Mouse (Mus musculus): ENCODE results near the gene Ifitm10. TPM values are rescaled to one million over a fixed set of nuclear protein-coding genes. Genes with fewer than 3 reads are reported as not detected.

Ifitm10 gene
- polyA plus RNA-seq, 1 experiment: not detected

- Histone ChIP-seq H3K4me1 (ENCODE audit: control insufficient read depth, insufficient read depth, low read length) (peaks cover 3% of the 10 kb centered on the region; the same call in 1 of the 2 replicates), H3K4me3 (ENCODE audit: control insufficient read depth, low read depth, low read length) (no peak overlapping the region), H3K36me3 (ENCODE audit: control insufficient read depth, insufficient read depth, low read length) (no peaks in the 10 kb centered on the region), H3K27me3 (ENCODE audit: control insufficient read depth, insufficient read depth, low read length) (no peaks in the 10 kb centered on the region), H3K27ac (ENCODE audit: control insufficient read depth, insufficient read depth, low read depth, low read length) (no peak overlapping the region)
- no peak for TF ChIP-seq CTCF (IDR thresholded peaks at IDR 0.05; ENCODE audit: control insufficient read depth, insufficient read depth, insufficient replicate concordance, low read depth, low read length)
- TF ChIP-seq POLR2A (IDR thresholded peaks at IDR 0.05; ENCODE audit: control insufficient read depth, low read depth, low read length): no peak
Measured at GRCm38 (mm10) chr7:142399250-142399649, 25.7 kb upstream of the Ifitm10 start.

DNA sequence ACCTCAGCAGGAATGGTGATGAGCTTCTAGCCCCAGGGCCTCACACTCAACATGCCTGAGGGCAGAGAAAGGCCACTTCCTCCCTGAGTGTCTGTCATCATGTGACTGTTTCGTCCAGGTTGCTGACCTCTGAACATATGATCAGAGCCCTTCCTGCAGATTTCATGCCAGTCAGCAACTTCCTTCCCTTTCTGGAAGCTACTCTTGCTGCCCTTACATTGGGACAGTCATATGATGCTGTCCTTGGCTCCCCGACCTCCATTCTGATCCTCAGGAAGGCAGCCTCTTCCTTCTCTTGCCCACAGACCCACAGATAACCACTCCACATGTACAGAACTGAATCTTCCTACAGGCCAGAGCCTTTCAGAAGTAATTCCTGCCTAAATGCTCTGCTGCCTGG is 24.5 kb upstream of the Ifitm10 start:
- Histone ChIP-seq H3K27me3 (ENCODE audit: control insufficient read depth, insufficient read depth, low read length) (no peaks in the 10 kb centered on the region), H3K27ac (ENCODE audit: control insufficient read depth, insufficient read depth, low read depth, low read length) (no peak overlapping the region), H3K36me3 (ENCODE audit: control insufficient read depth, insufficient read depth, low read length) (no peaks in the 10 kb centered on the region), H3K4me3 (ENCODE audit: control insufficient read depth, low read depth, low read length) (no peak overlapping the region), H3K4me1 (ENCODE audit: control insufficient read depth, insufficient read depth, low read length) (peaks cover 3% of the 10 kb centered on the region; the same call in 1 of the 2 replicates)
- TF ChIP-seq CTCF (IDR thresholded peaks at IDR 0.05; ENCODE audit: control insufficient read depth, insufficient read depth, insufficient replicate concordance, low read depth, low read length) (no peak), POLR2A (IDR thresholded peaks at IDR 0.05; ENCODE audit: control insufficient read depth, low read depth, low read length) (no peak)

DNA sequence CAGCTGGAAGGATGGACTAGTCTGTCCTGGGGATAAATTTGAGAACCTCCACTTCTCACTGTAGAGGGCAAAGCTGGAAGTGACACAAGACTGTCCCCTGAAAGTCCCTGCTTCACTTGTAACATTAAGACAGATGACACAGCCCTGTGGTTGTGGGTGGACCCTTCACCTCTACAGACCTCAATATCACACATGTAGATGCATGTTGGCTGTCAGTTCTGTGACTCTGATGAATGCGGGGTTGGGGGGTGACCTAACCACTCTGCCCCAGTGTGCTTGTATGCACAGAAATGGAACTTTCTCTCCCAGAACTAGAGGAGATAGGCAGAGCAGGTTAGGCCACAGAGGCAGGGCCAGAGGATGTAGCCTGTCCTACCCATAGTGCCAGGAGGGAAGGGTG is 23.1 kb upstream of the Ifitm10 start:
- TF ChIP-seq POLR2A (IDR thresholded peaks at IDR 0.05; ENCODE audit: control insufficient read depth, low read depth, low read length) (no peak), CTCF (IDR thresholded peaks at IDR 0.05; ENCODE audit: control insufficient read depth, insufficient read depth, insufficient replicate concordance, low read depth, low read length) (no peak)
- Histone ChIP-seq H3K27ac (ENCODE audit: control insufficient read depth, insufficient read depth, low read depth, low read length) (no peak overlapping the region; the same call in 1 of the 2 replicates), H3K4me1 (ENCODE audit: control insufficient read depth, insufficient read depth, low read length) (peaks cover 3% of the 10 kb centered on the region; the same call in 1 of the 2 replicates), H3K36me3 (ENCODE audit: control insufficient read depth, insufficient read depth, low read length) (no peaks in the 10 kb centered on the region), H3K27me3 (ENCODE audit: control insufficient read depth, insufficient read depth, low read length) (no peaks in the 10 kb centered on the region), H3K4me3 (ENCODE audit: control insufficient read depth, low read depth, low read length) (no peak overlapping the region)

DNA sequence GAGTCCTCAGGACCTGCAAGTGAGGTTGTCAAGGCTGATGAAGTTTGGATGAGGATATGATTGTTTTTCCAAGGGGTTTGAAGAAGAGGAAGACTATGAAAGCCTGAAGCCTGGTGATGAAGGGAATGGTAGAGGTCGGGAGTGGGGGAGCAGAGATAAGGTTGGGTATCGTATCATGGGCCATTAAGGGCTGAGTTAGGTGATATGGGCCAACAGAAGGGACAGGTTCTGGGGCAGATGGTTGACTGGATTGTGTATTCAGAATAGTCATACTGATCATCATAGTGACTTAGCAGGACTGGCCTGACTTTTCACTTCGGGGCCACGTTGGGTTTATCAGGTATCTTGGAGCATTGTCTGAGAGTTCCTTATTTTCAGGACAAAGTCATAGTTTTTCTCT is 21.9 kb upstream of the Ifitm10 start:
- Histone ChIP-seq H3K4me3 (ENCODE audit: control insufficient read depth, low read depth, low read length) (no peak overlapping the region), H3K27me3 (ENCODE audit: control insufficient read depth, insufficient read depth, low read length) (no peaks in the 10 kb centered on the region), H3K4me1 (ENCODE audit: control insufficient read depth, insufficient read depth, low read length) (0 out of 2 replicates have a peak, but pooled peaks cover 3% of the 10 kb centered on the region), H3K36me3 (ENCODE audit: control insufficient read depth, insufficient read depth, low read length) (no peaks in the 10 kb centered on the region), H3K27ac (ENCODE audit: control insufficient read depth, insufficient read depth, low read depth, low read length) (no peak overlapping the region)
- no peak for TF ChIP-seq POLR2A (IDR thresholded peaks at IDR 0.05; ENCODE audit: control insufficient read depth, low read depth, low read length)

DNA sequence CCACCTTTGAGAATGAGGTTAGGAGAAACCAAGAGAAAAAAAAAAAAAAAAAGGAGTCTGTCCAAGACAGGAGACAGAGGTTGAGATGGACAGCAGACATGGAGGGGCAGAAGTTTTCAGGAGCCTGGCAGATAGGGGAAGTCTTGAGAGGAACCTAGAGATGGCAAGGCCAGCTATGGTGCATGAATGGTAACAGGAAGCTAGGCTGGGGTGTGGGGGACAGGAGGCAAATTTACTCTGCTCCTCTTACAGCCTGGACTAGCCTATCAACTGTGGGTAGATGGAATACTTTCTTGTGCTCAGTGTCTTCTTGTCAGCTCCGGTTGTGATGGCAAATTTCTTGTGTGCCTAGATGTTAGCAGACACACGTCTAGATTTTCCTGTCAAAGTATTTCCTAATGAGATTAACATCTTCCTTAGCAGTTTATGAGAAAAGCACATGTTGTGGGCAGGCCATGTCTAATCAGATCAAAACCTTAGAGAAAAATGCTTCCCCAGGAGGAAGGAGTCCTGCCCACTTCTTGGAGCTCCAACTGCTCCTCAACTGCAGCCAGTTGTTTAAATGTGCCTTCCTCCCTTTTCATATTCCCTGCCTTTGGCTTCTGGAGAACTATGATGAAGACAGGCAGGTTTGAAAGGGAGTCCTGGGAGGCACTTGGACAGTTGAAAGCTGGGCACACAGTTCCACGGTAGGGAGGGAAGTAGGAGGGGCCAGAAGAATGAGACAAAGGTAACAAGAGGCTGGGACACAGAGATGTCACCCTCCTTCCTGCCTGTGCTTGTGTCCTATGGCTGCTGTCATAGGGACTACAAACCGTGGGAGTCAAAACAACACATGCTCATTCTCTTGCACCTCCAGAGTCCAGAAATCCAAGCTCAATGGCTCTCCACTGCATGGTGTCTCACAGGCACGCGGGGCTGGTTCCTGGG is 21.0 kb upstream of the Ifitm10 start:
- H3K27ac ChIP-seq (ENCODE audit: control insufficient read depth, insufficient read depth, low read depth, low read length): no peak overlapping the region
- H3K36me3 ChIP-seq (ENCODE audit: control insufficient read depth, insufficient read depth, low read length): no peaks in the 10 kb centered on the region
- H3K4me3 ChIP-seq (ENCODE audit: control insufficient read depth, low read depth, low read length): no peak overlapping the region
- no peaks in the 10 kb centered on the region for H3K4me1 ChIP-seq (ENCODE audit: control insufficient read depth, insufficient read depth, low read length)
- TF ChIP-seq CTCF (IDR thresholded peaks at IDR 0.05; ENCODE audit: control insufficient read depth, insufficient read depth, insufficient replicate concordance, low read depth, low read length) (no peak), POLR2A (IDR thresholded peaks at IDR 0.05; ENCODE audit: control insufficient read depth, low read depth, low read length) (no peak)
- no peaks in the 10 kb centered on the region for H3K27me3 ChIP-seq (ENCODE audit: control insufficient read depth, insufficient read depth, low read length)

DNA sequence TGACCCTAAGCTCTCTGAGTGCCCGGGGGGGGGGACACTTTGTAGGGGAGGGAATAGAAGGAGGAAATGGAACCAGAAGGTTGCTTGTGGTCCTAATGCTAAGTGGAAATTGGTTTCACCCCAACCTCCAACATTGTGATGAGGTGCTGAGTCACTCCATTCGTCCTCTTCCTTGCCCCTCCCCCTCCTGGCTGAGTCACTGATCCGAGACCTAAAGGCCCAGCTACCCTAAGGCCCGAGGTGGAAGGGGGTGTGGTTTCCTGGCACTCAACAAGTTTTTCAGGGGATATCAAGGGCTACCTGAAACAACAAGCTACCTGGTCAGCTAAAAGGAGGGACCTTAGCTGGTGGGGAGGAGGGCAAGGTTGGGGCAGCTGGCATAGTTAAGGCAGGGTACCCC is 19.6 kb upstream of the Ifitm10 start:
- Histone ChIP-seq H3K27me3 (ENCODE audit: control insufficient read depth, insufficient read depth, low read length) (no peaks in the 10 kb centered on the region), H3K27ac (ENCODE audit: control insufficient read depth, insufficient read depth, low read depth, low read length) (no peak overlapping the region), H3K4me1 (ENCODE audit: control insufficient read depth, insufficient read depth, low read length) (no peaks in the 10 kb centered on the region), H3K36me3 (ENCODE audit: control insufficient read depth, insufficient read depth, low read length) (no peaks in the 10 kb centered on the region), H3K4me3 (ENCODE audit: control insufficient read depth, low read depth, low read length) (no peak overlapping the region)
- TF ChIP-seq CTCF (IDR thresholded peaks at IDR 0.05; ENCODE audit: control insufficient read depth, insufficient read depth, insufficient replicate concordance, low read depth, low read length) (no peak), POLR2A (IDR thresholded peaks at IDR 0.05; ENCODE audit: control insufficient read depth, low read depth, low read length) (no peak)

GRCm38 (mm10) chr7:142391609-142392008 is 18.1 kb upstream of the Ifitm10 start:
- H3K27me3 ChIP-seq (ENCODE audit: control insufficient read depth, insufficient read depth, low read length): no peaks in the 10 kb centered on the region
- H3K4me1 ChIP-seq (ENCODE audit: control insufficient read depth, insufficient read depth, low read length): 0 out of 2 replicates have a peak, but pooled peaks cover 3% of the 10 kb centered on the region
- no peak overlapping the region for H3K27ac ChIP-seq (ENCODE audit: control insufficient read depth, insufficient read depth, low read depth, low read length)
- no peak overlapping the region for H3K4me3 ChIP-seq (ENCODE audit: control insufficient read depth, low read depth, low read length)
- H3K36me3 ChIP-seq (ENCODE audit: control insufficient read depth, insufficient read depth, low read length): no peaks in the 10 kb centered on the region
- TF ChIP-seq POLR2A (IDR thresholded peaks at IDR 0.05; ENCODE audit: control insufficient read depth, low read depth, low read length): no peak
- TF ChIP-seq CTCF (IDR thresholded peaks at IDR 0.05; ENCODE audit: control insufficient read depth, insufficient read depth, insufficient replicate concordance, low read depth, low read length): no peak

Data from testis, adult 2 months (tissue).